Mouse (Mus musculus) fat pad, adult 2 months (tissue): Measurements from ENCODE around the gene Hs2st1.

Experiments used
- DNase-seq: peaks from one replicate; pipeline ENCODE4 v3.0.0-alpha.2; 2011; ENCODE audit warnings: low read depth, low spot score; ENCODE audit errors: extremely low read depth

Gene Hs2st1

DNA sequence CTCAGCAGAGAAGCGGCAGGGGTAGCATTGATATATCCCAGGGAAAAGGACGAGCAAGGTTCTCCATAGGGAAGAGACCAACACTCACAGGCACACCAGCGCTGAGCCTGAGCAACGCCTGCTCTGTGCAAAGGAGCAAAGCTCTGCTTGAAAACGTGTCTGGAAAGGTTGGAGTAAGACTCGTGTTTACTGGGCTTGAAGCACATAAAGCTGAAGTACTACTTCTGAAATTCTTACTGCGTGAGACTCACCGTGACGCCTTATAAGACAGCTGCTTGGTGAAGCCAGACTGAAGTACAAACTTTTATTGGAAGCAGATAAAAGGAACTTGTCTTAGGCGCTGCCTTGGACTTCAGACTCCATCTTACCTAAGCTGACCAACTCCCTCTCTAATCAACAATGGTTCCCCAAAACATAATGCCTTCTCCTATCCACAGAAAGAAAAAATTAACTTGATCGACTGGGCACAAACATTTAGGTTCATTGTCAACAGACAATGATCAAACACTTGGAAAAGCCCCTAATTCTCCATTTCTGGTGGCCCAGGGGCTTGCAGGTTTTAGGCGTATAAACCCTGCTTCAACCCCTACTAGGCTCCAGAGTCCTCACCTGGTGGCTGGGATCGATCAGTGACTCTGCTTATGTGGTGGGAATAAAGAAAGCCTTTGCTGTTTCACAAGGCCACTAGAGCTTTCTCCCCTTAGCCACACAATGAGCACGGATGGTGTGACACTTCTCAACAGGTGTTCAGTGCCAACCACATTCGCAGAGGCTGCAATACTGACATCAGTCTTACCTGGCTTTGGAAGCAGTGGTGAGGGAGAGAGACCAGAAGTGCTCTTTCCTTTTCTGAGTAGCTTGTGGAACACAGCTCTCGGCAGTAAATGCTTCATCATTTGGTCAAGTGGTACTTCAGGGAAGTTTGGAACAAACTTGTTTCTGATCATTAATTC, 56.5 kb downstream of the Hs2st1 start:
- no peak for DNase-seq

DNA sequence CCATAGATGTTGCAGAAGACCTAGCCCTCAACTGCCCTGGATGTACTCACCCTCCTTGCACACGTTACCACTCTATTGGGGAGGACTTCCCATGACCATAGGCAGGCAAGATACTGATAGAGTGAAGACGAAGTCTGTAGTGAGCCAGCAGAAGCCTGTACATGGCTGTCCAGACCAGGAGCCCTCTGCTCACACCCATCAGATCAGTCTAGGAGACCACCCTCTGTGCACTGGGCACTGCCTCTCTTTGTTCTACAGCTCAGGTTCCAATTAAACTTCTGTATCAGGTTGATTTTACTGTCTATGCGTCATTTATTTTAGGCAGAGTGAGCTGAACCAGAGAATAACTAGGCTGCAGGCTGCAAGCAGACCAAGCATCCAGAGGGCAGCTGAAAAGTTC, 59.3 kb downstream of the Hs2st1 start:
- no peak for DNase-seq

DNA sequence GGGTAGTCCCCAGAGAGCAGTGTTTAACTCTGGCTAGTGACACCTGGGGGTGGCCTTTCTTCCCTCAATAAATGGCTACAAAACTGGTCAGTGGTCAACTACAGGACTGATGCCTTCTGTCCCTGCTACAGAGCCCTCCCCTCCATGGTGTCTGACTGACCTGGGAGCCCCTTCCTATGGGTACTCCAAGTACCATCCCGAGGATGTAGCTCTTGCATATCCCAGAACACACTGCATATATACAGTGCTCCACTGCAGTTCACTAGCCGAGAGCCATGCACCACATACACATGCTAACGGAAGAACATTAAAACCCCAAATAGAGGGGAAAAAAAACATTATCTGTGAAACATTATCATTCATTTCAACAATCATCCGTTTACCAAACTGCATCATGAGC, 61.6 kb downstream of the Hs2st1 start:
- no peak for DNase-seq

DNA sequence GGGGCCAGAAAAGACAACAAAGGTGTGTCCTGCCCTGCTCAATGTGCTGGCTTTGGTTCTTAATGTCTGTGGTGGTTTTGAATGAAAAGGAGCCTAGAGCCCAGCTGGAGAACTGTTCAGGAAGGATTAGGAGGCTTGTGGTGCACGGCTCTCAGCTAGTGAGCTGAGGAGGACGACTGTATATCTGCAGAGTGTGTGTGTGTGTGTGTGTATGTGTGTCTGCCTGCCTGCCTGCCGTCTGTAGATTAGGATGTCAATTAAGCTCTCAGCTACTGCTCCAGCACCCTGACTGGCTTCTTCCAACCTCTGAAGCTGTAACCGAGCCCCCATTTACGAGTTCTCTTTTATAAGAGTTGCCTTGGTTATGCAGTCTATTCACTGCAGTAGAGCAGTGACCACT, 62.1 kb downstream of the Hs2st1 start:
- no peak for DNase-seq

DNA sequence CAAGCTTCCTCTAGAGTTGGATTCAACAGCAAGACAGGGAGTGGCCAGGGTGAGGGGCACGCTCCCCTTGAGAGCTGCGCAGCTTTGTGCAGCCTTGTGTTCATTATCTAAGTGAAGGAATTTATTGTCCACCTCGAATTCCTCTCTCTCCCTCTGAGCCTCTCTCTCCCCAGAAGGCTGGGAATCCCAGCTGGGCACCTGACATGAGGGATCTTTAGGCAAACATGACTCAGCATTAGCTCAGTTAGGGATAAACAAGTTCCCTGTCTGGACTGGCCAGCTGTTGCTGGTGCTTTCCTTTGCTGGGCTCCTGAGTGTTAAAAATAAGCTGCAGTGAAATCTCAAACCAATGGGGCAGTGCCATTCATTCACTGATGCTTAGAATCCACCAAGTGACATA, 63.8 kb downstream of the Hs2st1 start:
- no peak for DNase-seq

DNA sequence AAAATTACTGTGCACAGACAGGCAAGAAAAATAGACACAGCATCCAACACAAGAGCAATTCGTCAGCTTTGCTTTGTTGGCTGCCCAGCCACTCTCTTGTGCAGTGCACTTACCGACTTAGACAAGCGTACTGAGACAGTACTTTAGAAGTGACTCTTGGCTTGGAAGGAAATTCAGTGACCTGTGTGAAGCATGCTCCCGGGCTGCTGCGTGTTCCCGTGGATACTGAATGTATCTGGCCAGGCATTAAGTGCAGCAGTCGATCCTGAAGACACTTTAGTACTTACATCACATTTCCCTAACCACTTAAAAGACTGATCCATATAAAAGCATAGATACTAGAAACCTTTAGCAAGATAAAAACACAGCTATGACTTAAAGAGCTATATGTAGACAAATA, 68.1 kb downstream of the Hs2st1 start:
- no peak for DNase-seq

DNA sequence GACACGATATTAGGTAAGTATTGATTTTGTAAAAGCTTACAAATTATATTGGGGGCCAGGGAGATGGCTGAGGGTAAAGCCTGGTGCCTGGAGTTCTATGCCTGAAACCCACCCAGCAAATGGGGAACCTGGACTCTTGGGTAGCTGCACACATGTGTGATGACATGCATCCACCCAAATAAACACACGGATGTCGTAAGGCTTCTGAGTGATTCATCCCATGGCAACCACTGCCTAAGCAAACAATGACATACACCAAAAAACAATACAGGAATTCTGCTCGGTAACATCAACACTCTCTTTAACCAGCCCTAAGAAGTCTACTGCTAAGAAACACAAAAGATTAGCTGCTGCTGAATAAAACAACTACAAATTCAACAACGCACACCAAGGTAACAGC, 73.2 kb downstream of the Hs2st1 start:
- no peak for DNase-seq

DNA sequence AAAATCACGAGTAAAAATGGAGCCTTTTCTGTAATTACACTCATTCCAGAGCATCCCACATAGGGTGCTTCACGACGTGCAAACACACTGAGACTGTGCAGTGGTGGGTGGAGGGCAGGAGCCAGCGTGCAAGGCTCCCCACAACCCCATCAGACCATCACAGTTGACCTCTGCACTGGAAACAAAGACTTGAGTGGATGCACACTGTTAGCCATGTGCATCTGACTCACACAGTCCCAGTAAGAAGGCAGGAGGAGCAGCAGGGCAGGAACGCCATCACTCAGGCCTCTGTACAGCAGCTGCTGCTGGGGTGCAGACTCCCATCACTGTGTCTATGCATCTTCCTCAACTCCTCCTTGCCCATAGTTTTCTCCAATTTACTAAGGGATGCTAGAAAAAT, 75.1 kb downstream of the Hs2st1 start:
- no peak for DNase-seq

DNA sequence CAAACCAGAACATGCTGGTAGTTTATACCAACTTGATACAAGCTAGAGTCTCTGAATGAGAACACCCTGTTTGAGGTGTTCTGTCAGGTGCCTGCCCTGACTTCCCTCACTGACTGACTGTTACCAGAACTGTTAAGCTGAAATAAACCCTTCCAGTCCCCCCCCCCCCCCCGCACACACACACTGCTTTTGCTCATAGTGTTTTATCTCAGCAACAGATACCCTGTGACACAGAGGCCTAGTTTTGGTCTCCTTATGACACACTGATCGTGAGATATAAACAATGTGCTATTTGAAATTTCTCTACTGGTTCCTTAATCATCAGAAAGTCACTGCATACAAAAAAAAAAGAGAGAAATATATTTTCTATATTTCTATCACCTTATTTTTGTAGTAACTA, 81.2 kb downstream of the Hs2st1 start:
- DNase-seq: no peak

DNA sequence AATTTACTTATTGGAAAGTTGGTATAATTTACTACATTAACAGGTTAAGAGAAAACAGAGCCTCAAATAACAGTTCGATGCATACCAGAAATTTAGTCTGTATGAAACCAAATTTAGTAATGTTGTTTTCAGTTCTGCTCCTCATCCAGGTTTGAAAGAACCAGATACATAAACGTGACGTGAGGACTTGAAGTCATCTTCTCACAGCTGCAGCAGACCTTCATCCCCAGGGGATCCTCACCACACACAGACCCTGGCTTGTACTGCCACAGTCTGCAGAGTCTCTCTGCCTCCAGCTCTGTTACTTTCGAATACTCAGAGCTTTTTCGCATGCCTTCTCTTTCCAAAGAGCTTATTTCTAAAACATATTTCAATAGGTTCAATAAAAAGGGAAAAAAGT, 89.4 kb downstream of the Hs2st1 start:
- no peak for DNase-seq

DNA sequence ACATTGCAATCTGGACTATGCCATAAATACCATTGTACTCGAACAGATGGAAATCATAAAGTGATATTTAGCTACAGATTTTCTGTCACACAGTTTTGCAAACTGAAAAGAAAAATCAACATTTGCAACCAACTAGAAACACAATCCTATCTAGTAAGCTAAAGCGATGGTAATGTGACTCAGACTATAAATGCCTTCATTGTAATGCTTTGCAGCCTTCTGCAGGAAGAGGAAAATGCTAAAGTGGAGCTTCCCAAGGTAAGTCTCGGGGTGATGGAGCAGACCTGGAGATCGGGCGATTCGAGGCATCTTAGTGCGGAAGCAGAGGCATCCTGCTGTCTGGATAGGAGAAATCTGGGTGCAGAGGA, 91.6 kb downstream of the Hs2st1 start:
- no peak for DNase-seq

DNA sequence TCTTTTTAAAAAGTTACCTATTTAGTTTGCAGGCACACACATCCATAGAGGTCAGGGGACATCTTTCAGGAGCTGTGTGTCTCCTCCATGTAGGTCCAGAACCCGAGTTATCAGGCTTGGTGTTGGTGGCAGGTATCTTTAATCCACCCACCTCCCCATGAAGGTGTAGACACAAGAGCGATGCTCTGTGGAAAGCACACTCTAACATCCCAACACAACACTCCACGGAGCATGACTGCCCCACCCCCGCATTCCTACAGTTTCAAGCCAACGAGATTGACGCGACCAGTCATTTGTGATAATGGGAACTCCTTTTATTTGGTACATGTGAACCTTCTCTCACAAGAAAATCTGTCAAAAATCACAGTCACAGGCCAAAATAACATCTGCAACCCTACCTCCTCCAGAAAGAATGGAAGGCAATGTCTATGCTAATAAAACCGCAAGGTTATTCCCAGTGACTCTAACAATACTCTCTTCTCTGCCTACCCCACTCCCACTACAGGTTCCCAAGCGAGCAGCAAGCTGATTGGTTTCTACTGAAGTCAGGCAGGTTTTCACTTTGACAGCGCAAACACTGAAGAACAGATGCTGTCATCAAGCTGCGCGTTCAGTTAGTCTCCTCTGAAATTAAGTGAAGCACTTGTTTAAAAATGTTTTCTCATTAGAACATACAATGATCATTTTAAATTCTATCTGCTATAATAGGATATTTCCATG, 92.1 kb downstream of the Hs2st1 start:
- DNase-seq: no peak

DNA sequence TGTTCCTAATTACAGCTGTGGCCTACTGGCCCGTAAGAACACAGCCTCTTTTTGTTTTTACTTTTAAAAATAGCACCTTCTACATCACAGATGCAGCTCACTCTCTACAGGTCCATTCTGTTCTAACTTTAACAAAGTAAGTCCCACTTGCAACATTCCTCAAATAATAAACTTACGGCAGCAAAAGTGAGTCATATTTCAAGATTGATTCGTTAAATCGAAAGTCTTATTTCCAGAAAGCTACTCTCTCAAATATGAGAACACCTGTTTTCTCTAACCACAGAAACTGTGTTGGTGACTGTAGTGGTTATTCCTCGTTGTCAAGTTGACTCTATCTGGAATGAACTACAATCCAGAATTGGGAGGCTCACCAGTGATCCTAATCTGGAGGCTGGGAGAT, 94.1 kb downstream of the Hs2st1 start:
- no peak for DNase-seq

DNA sequence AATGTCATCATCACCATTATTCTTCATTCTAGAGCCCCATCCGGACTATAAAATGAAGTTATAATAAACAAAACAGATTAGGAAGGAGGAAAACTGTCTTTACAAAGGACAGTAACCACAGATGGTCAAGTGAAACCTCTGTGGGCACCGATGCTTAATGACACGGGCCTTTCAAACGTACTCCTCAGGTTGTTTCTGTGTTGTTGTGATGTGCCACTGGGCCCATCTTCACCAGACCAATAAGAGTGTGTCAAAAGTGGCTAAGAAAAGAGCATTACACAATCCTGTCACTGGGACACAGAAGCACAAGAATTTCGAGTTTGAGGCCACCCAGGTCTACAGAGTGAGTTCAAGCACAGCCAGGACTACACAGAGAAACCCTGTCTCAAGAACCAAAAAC, 95.3 kb downstream of the Hs2st1 start:
- no peak for DNase-seq

DNA sequence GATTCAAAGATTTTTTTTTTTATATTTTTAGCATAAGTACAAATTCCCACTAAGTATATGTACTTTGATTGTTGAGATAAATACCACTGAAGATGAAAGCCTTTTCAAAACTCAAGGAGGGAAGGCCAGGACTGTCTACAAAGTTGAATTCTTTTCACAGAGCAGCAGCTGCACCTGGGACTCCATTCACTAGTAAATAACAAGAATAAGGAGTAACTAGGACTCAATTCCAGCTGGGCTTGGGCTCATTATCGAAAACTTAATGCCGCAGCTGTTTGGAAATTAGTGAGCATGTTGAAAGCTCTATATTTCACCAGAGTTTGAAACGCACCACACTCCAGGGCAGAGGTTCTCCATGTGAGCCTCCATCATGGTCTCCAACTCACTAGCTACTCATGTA, 98.0 kb downstream of the Hs2st1 start:
- no peak for DNase-seq

DNA sequence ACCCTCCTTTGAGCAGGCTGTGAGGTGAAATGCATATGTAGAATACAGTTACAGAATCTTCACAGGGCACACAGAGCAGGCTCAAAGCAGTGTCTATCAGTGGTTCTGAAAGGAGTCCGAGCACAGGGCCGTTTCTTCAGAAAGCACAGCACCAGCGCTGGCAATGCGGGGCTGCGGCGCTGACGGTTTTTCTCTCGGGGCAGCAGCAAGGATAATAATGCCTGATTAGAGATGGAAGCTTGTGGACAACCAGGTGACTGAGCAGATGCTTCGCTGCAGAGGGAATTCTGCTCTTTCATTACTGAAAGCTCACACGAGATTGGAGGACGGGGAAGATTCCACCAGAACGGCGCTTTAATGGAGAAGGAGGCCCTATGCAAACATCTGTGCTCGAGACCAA, 99.1 kb downstream of the Hs2st1 start:
- DNase-seq: no peak

DNA sequence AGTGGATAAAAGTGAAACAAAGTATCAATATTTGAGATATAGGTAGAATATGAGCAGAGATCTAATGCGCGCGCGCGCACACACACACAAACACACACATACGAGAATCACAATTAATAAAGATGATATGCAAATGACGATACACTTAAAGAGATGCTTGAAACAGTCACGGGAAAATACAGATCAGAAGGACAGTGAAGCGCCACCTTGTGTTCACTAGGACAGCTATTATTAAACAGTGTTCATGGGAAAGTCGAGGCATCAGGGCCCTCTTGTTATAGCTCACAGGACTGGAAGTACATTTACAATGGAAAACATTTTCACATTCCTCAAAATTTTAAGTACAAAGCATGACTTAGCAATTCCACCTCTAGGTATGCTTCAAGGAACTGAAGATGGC, 102.5 kb downstream of the Hs2st1 start:
- no peak for DNase-seq

DNA sequence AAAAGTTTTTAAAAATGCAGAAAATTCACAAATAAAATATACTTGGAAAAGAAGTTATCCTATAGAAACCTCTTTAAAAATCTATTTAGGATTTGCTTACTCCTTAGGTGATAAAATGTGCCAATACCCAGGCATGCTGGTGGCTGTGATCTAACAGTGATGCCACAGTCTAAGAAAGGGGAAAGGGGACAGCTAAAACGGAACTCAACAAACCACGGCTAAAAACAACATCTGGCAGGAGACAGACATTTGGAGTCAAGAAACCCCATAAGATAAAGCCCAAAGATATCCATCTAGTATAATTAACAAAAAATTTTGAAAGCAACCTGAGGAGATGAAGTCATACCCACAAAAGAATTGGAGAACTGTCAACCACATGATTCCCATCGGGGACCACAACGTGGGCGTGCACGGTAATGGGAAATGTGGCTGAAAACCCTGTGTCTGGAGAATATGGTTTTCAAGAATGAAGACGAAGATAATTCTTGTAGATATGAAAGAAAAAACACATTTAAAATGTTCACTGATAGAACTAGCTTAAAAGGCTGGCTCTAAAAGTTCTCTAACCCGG, 103.8 kb downstream of the Hs2st1 start:
- no peak for DNase-seq

DNA sequence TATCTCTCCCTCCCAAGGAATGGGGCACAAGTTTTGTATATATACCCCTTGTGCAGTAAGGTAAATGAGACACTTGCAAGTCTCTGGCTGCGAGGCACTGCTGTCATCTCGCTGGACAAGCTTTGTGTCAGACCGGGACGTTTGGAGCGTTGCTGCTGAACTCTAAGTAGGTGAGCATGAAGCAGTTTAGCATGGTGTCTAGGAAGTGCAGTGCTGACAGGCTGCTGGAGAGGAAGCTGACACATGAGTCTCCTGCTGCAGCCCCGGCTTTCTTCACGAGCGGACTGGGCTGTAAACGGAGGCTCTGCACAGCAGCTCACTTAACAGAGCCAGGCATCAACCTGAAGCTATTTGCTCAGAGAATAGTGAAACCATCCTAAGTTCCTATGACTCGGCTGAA, 107.3 kb downstream of the Hs2st1 start:
- no peak for DNase-seq

DNA sequence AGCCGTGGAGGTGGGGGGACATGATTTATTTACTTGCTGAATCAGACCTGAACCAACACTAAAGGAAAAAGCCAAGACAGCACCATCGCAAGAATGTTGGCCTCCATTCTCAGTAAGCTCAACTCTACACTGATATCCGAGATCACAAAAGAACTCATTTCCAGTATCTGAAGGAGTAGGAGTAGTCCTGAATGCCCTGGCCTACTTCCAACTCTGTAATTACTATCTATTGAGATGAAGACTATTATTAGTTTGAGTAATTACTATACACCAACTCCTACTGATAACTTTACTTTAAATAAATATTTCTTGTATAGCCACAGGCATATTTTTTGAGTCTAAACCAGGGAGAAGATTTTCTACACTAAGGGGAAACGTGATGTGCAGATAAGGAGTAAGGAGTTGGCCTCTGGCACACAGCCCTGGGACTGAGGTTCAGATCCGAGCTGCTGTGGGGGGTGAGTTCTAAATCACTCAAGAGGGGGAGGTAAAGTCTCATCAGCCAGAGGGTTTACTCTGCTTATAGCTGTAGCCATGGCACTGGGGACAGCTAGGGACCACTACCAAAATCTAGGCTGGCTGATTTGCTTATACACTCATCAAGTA, 109.7 kb downstream of the Hs2st1 start:
- no peak for DNase-seq

DNA sequence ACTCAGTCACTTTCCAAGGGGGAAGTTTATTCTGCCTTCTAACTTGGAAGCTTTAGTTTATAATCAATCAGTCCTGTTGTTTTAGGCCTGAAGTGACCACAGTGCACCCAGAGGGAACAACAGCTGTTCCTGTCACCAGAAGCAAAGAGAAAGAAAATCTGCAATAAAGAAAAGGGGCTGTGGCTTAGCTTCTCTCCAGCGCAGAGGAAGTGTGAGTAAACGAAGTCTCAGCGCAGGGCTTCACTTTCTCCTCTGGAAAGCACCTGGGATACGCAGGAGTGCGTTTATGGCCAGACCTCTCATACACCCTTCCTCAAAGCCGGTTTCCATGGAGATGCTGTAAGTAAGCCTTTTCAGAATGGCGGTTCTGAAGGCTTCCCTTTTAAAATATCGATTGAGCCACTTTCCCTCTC, 110.7 kb downstream of the Hs2st1 start:
- no peak for DNase-seq
